Mouse (Mus musculus): Measurements from ENCODE around the gene 2010111I01Rik. TPM values are rescaled to one million over a fixed set of nuclear protein-coding genes. Genes with fewer than 3 reads are reported as not detected.

2010111I01Rik gene
- polyA plus RNA-seq, 1 experiment from 2014 or later: 31.8 TPM

GRCm38 (mm10) chr13:63106574-63106973 is 141.9 kb downstream of the 2010111I01Rik start:
- Histone ChIP-seq H3K4me1 (ENCODE audit: control insufficient read depth, insufficient read depth, low read length) (no peaks in the 10 kb centered on the region), H3K36me3 (ENCODE audit: control insufficient read depth, insufficient read depth, low read length) (no peaks in the 10 kb centered on the region), H3K4me3 (ENCODE audit: low read depth, low read length) (no peak overlapping the region), H3K27ac (ENCODE audit: low read depth, low read length) (no peak overlapping the region), H3K27me3 (ENCODE audit: control insufficient read depth, insufficient read depth, low read length) (no peaks in the 10 kb centered on the region), H3K9me3 (ENCODE audit: control insufficient read depth, low read length) (no peaks in the 10 kb centered on the region), H3K9ac (ENCODE audit: low read length) (no peak overlapping the region), H3K4me2 (no peak overlapping the region)
- no peak for DNase-seq (ENCODE audit: low spot score, missing footprints)
- WGBS: 79% methylated on average over 2 of the region's 2 CpGs
- no peak for ATAC-seq (ENCODE audit: low FRiP score)

- WGBS: 85% methylated on average over 2 of the region's 2 CpGs
- DNase-seq (ENCODE audit: low spot score, missing footprints) (no peak), ATAC-seq (ENCODE audit: low FRiP score) (no peak)
- Histone ChIP-seq H3K27ac (ENCODE audit: low read depth, low read length) (no peak overlapping the region), H3K4me1 (ENCODE audit: control insufficient read depth, insufficient read depth, low read length) (peaks cover 12% of the 10 kb centered on the region), H3K27me3 (ENCODE audit: control insufficient read depth, insufficient read depth, low read length) (no peaks in the 10 kb centered on the region), H3K4me3 (ENCODE audit: low read depth, low read length) (no peak overlapping the region), H3K9me3 (ENCODE audit: control insufficient read depth, low read length) (no peaks in the 10 kb centered on the region), H3K4me2 (no peak overlapping the region), H3K36me3 (ENCODE audit: control insufficient read depth, insufficient read depth, low read length) (no peaks in the 10 kb centered on the region), H3K9ac (ENCODE audit: low read length) (no peak overlapping the region)
Observed at GRCm38 (mm10) chr13:63108601-63109000, 143.9 kb downstream of the 2010111I01Rik start.

GRCm38 (mm10) chr13:63111297-63112042 is 146.8 kb downstream of the 2010111I01Rik start:
- H3K36me3 ChIP-seq (ENCODE audit: control insufficient read depth, insufficient read depth, low read length): no peaks in the 10 kb centered on the region
- no peak overlapping the region for H3K9ac ChIP-seq (ENCODE audit: low read length)
- no peak overlapping the region for H3K4me2 ChIP-seq
- peaks cover 23% of the 10 kb centered on the region for H3K4me1 ChIP-seq (ENCODE audit: control insufficient read depth, insufficient read depth, low read length)
- no peak overlapping the region; the same call in 1 of the 2 replicates for H3K27ac ChIP-seq (ENCODE audit: low read depth, low read length)
- H3K27me3 ChIP-seq (ENCODE audit: control insufficient read depth, insufficient read depth, low read length): no peaks in the 10 kb centered on the region
- no peak overlapping the region for H3K4me3 ChIP-seq (ENCODE audit: low read depth, low read length)
- 82% methylated on average over 5 of the region's 5 CpGs for WGBS
- DNase-seq (ENCODE audit: low spot score, missing footprints): no peak
- H3K9me3 ChIP-seq (ENCODE audit: control insufficient read depth, low read length): peaks cover 2% of the 10 kb centered on the region; the same call in 1 of the 2 replicates
- no peak for ATAC-seq (ENCODE audit: low FRiP score)

- Histone ChIP-seq H3K9ac (ENCODE audit: low read length) (peak overlapping the region; percentile 24; the same call in 1 of the 2 replicates), H3K4me1 (ENCODE audit: control insufficient read depth, insufficient read depth, low read length) (peaks cover 23% of the 10 kb centered on the region), H3K4me2 (no peak overlapping the region), H3K36me3 (ENCODE audit: control insufficient read depth, insufficient read depth, low read length) (no peaks in the 10 kb centered on the region), H3K4me3 (ENCODE audit: low read depth, low read length) (no peak overlapping the region), H3K9me3 (ENCODE audit: control insufficient read depth, low read length) (peaks cover 2% of the 10 kb centered on the region; the same call in 1 of the 2 replicates), H3K27me3 (ENCODE audit: control insufficient read depth, insufficient read depth, low read length) (no peaks in the 10 kb centered on the region), H3K27ac (ENCODE audit: low read depth, low read length) (peak overlapping the region; percentile 88)
- ATAC-seq (ENCODE audit: low FRiP score) (peak; percentile 33; the same call in 1 of the 2 replicates), DNase-seq (ENCODE audit: low spot score, missing footprints) (peak; percentile 90)
- 74% methylated on average over 4 of the region's 4 CpGs for WGBS
Observed at GRCm38 (mm10) chr13:63112043-63112597, 147.4 kb downstream of the 2010111I01Rik start.

GRCm38 (mm10) chr13:63112598-63113372 is 148.1 kb downstream of the 2010111I01Rik start:
- H3K27ac ChIP-seq (ENCODE audit: low read depth, low read length): peak overlapping the region; percentile 88

GRCm38 (mm10) chr13:63113881-63114301 is 149.2 kb downstream of the 2010111I01Rik start:
- peak; percentile 91 for DNase-seq (ENCODE audit: low spot score, missing footprints)
- 35% methylated on average over 4 of the region's 4 CpGs for WGBS

More at GRCm38 (mm10) chr13:63112598-63113372, 148.1 kb downstream of the 2010111I01Rik start:
- Histone ChIP-seq H3K4me1 (ENCODE audit: control insufficient read depth, insufficient read depth, low read length) (peaks cover 23% of the 10 kb centered on the region), H3K4me2 (no peak overlapping the region; the same call in 1 of the 2 replicates), H3K36me3 (ENCODE audit: control insufficient read depth, insufficient read depth, low read length) (no peaks in the 10 kb centered on the region), H3K27me3 (ENCODE audit: control insufficient read depth, insufficient read depth, low read length) (no peaks in the 10 kb centered on the region), H3K4me3 (ENCODE audit: low read depth, low read length) (no peak overlapping the region), H3K9ac (ENCODE audit: low read length) (peak overlapping the region; percentile 24; the same call in 1 of the 2 replicates), H3K9me3 (ENCODE audit: control insufficient read depth, low read length) (peaks cover 2% of the 10 kb centered on the region; the same call in 1 of the 2 replicates)
- ATAC-seq (ENCODE audit: low FRiP score) (peak; percentile 89), DNase-seq (ENCODE audit: low spot score, missing footprints) (peak; percentile 93)
- WGBS: 34% methylated on average over 10 of the region's 10 CpGs

GRCm38 (mm10) chr13:63115187-63115784 is 150.6 kb downstream of the 2010111I01Rik start:
- H3K27ac ChIP-seq (ENCODE audit: low read depth, low read length): no peak overlapping the region
- WGBS: 72% methylated on average over 3 of the region's 3 CpGs

More at GRCm38 (mm10) chr13:63113881-63114301, 149.2 kb downstream of the 2010111I01Rik start:
- no peak overlapping the region for H3K4me2 ChIP-seq
- H3K27ac ChIP-seq (ENCODE audit: low read depth, low read length): peak overlapping the region; percentile 72
- H3K36me3 ChIP-seq (ENCODE audit: control insufficient read depth, insufficient read depth, low read length): no peaks in the 10 kb centered on the region
- no peak overlapping the region for H3K9ac ChIP-seq (ENCODE audit: low read length)
- H3K27me3 ChIP-seq (ENCODE audit: control insufficient read depth, insufficient read depth, low read length): no peaks in the 10 kb centered on the region
- peaks cover 2% of the 10 kb centered on the region; the same call in 1 of the 2 replicates for H3K9me3 ChIP-seq (ENCODE audit: control insufficient read depth, low read length)
- peaks cover 23% of the 10 kb centered on the region for H3K4me1 ChIP-seq (ENCODE audit: control insufficient read depth, insufficient read depth, low read length)
- no peak overlapping the region for H3K4me3 ChIP-seq (ENCODE audit: low read depth, low read length)
- ATAC-seq (ENCODE audit: low FRiP score): peak; percentile 22; the same call in 1 of the 2 replicates

GRCm38 (mm10) chr13:63117495-63118184 is 152.9 kb downstream of the 2010111I01Rik start:
- Histone ChIP-seq H3K4me1 (ENCODE audit: control insufficient read depth, insufficient read depth, low read length) (peaks cover 18% of the 10 kb centered on the region), H3K27ac (ENCODE audit: low read depth, low read length) (no peak overlapping the region), H3K9ac (ENCODE audit: low read length) (no peak overlapping the region), H3K4me2 (no peak overlapping the region), H3K27me3 (ENCODE audit: control insufficient read depth, insufficient read depth, low read length) (no peaks in the 10 kb centered on the region), H3K4me3 (ENCODE audit: low read depth, low read length) (no peak overlapping the region), H3K36me3 (ENCODE audit: control insufficient read depth, insufficient read depth, low read length) (no peaks in the 10 kb centered on the region), H3K9me3 (ENCODE audit: control insufficient read depth, low read length) (peaks cover 2% of the 10 kb centered on the region; the same call in 1 of the 2 replicates)
- WGBS: 83% methylated on average over 3 of the region's 3 CpGs
- DNase-seq (ENCODE audit: low spot score, missing footprints): no peak
- no peak for ATAC-seq (ENCODE audit: low FRiP score)

More at GRCm38 (mm10) chr13:63115187-63115784, 150.6 kb downstream of the 2010111I01Rik start:
- H3K27me3 ChIP-seq (ENCODE audit: control insufficient read depth, insufficient read depth, low read length): no peaks in the 10 kb centered on the region
- no peaks in the 10 kb centered on the region for H3K36me3 ChIP-seq (ENCODE audit: control insufficient read depth, insufficient read depth, low read length)
- ATAC-seq (ENCODE audit: low FRiP score) (no peak), DNase-seq (ENCODE audit: low spot score, missing footprints) (no peak)
- no peak overlapping the region for H3K9ac ChIP-seq (ENCODE audit: low read length)
- H3K4me2 ChIP-seq: no peak overlapping the region
- peaks cover 23% of the 10 kb centered on the region for H3K4me1 ChIP-seq (ENCODE audit: control insufficient read depth, insufficient read depth, low read length)
- H3K4me3 ChIP-seq (ENCODE audit: low read depth, low read length): no peak overlapping the region
- peaks cover 2% of the 10 kb centered on the region; the same call in 1 of the 2 replicates for H3K9me3 ChIP-seq (ENCODE audit: control insufficient read depth, low read length)
